Mouse (Mus musculus) cortical plate, adult 2 months (tissue): ENCODE data around the gene Gucy2c. TPM values are rescaled to one million over a fixed set of nuclear protein-coding genes. Genes with fewer than 3 reads are reported as not detected.
"Not testable (repeated sequence)": the region's sequence is repeated elsewhere in the genome, so short reads cannot be mapped to it uniquely, and the experiment has no call there.

Experiments
- H3K27ac ChIP-seq: fragments of 200-500 bp; 2 replicates; pipeline ENCODE4 v1.5.1; 2012; ENCODE audit warnings: low read length, control low read depth, inconsistent platforms; ENCODE audit not compliant: insufficient read depth
- H3K4me1 ChIP-seq: fragments of 200-500 bp; 2 replicates; pipeline ENCODE4 v1.6.1; 2011; ENCODE audit warnings: low read length; ENCODE audit not compliant: control insufficient read depth, insufficient read depth
- H3K4me3 ChIP-seq: fragments of 200-500 bp; 2 replicates; pipeline ENCODE4 v1.5.1; 2011; ENCODE audit warnings: mild to moderate bottlenecking, low read length, control low read depth; ENCODE audit not compliant: insufficient read depth
- CTCF ChIP-seq: fragments of 200-500 bp; IDR thresholded peaks from 2 replicates; pipeline ENCODE4 v1.5.1; 2011; ENCODE audit warnings: mild to moderate bottlenecking, control low read depth, low read length; ENCODE audit not compliant: insufficient read depth; ENCODE audit errors: extremely low read depth
- POLR2A ChIP-seq: fragments of 200-500 bp; IDR thresholded peaks from 2 replicates; pipeline ENCODE4 v1.6.1; 2011; ENCODE audit warnings: mild to moderate bottlenecking, low read length, control low read depth; ENCODE audit not compliant: insufficient read depth; ENCODE audit errors: extremely low read depth
- polyA plus RNA-seq: library from polyadenylated mRNA; depleted of rRNA; stranded (reverse); fragments of >200 nt; gene quantifications from 2 replicates; pipeline ENCODE4 v1.2.3, GENCODE M21; 2012

Gucy2c gene
- polyA plus RNA-seq, 1 experiment: 0.15 TPM

- Histone ChIP-seq H3K27ac (no peak overlapping the region; the same call in 1 of the 2 replicates), H3K4me1 (no peaks in the 10 kb centered on the region), H3K4me3 (peak overlapping the region; percentile 88; the same call in 1 of the 2 replicates)
- TF ChIP-seq POLR2A (no peak), CTCF (no peak)
These were observed 23.3 kb upstream of the Gucy2c start for GRCm38 (mm10) chr6:136804705-136805408.

- peak within 1 kb of the TSS; percentile 88 for H3K4me3 ChIP-seq
These were observed 22.4 kb upstream of the Gucy2c start, which contains the start of gene Hist4h4 for GRCm38 (mm10) chr6:136803739-136804633. TSS of gene Hist4h4 (minus strand) at chr6:136804415.

GRCm38 (mm10) chr6:136803093-136803738 is 21.7 kb upstream of the Gucy2c start:
- no peak for TF ChIP-seq POLR2A
- TF ChIP-seq CTCF: no peak
- Histone ChIP-seq H3K4me1 (no peaks in the 10 kb centered on the region), H3K27ac (no peak overlapping the region)

More at GRCm38 (mm10) chr6:136803739-136804633, 22.4 kb upstream of the Gucy2c start, which contains the start of gene Hist4h4:
- Histone ChIP-seq H3K4me1 (no peaks in the 10 kb centered on the region), H3K27ac (peak within 1 kb of the TSS; percentile 99)
- no peak for TF ChIP-seq CTCF
- TF ChIP-seq POLR2A: peak; percentile 99

GRCm38 (mm10) chr6:136801274-136801673 is 19.7 kb upstream of the Gucy2c start:
- Histone ChIP-seq H3K4me3 (no peak overlapping the region), H3K27ac (no peak overlapping the region), H3K4me1 (no peaks in the 10 kb centered on the region)
- TF ChIP-seq CTCF (no peak), POLR2A (no peak)

More at GRCm38 (mm10) chr6:136803093-136803738, 21.7 kb upstream of the Gucy2c start:
- peak overlapping the region; percentile 88 for H3K4me3 ChIP-seq

GRCm38 (mm10) chr6:136800710-136801109 is 19.1 kb upstream of the Gucy2c start:
- Histone ChIP-seq H3K4me3 (no peak overlapping the region), H3K27ac (no peak overlapping the region), H3K4me1 (no peaks in the 10 kb centered on the region)
- TF ChIP-seq POLR2A: no peak

- not testable (repeated sequence) for H3K4me3 ChIP-seq, H3K4me1 ChIP-seq, H3K27ac ChIP-seq
These were observed 16.5 kb upstream of the Gucy2c start for GRCm38 (mm10) chr6:136797874-136798693.

GRCm38 (mm10) chr6:136795850-136796249 is 14.3 kb upstream of the Gucy2c start:
- Histone ChIP-seq H3K4me3 (no peak overlapping the region), H3K4me1 (no peaks in the 10 kb centered on the region), H3K27ac (no peak overlapping the region)
- TF ChIP-seq POLR2A (no peak), CTCF (no peak)

GRCm38 (mm10) chr6:136795110-136795509 is 13.5 kb upstream of the Gucy2c start:
- TF ChIP-seq POLR2A (no peak), CTCF (no peak)
- Histone ChIP-seq H3K4me3 (no peak overlapping the region), H3K27ac (no peak overlapping the region), H3K4me1 (no peaks in the 10 kb centered on the region)

GRCm38 (mm10) chr6:136793831-136794525 is 12.4 kb upstream of the Gucy2c start:
- no peak overlapping the region for H3K4me3 ChIP-seq
- TF ChIP-seq CTCF (no peak), POLR2A (no peak)
- no peaks in the 10 kb centered on the region for H3K4me1 ChIP-seq
- no peak overlapping the region for H3K27ac ChIP-seq
